Mouse (Mus musculus) liver, adult 2 months (tissue): ENCODE measurements around the gene Zfp366.

ENCODE experiments used
- CTCF ChIP-seq: fragments of 200-500 bp; IDR thresholded peaks from 2 replicates; pipeline ENCODE4 v1.5.1; 2011; ENCODE audit warnings: low read depth, low read length, control low read depth
- POLR2A ChIP-seq: fragments of 200-500 bp; IDR thresholded peaks from 2 replicates; pipeline ENCODE4 v1.6.1; 2011; ENCODE audit warnings: low read length, control low read depth; ENCODE audit not compliant: insufficient read depth; ENCODE audit errors: extremely low read depth

DNA sequence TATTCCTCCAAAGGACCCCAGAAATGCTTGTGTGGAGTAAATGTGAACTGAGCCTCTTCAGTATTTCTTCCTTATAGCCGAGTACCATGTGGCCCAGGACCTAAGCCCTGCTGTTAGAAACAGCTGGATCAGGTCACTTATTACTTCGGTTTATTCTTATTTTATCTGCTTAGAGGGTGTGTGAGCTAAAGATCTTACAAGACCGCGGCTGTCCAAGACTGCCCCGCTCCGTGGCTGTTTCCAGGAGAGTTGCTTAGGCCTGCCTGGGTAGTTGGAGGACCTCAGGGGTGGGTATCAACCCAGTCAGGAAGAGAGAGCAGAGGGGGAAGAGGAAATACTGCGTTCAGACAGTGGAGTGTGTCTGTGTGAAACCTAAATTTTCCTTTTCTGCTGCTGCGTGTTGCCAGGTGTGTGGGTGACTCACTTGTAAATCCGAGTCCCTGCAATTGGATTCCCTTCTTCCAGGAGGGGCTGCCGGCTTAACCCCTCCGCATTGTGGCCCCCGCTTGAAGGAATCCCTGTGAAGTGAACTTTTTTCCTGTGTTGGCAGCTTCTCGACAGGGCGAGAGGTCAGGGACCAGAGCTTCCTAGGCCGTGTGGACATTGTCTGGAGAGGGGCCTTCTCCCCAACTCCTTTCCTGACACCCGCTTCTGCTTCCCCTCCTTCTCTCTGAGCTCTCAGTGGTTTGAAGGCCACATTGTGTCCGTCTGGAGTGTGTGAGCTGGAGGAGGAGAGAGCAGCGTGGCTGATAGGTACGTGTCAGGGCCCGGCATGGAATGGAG is 51.0 kb downstream of the Zfp366 start:
- TF ChIP-seq CTCF (no peak), POLR2A (no peak)
